Mouse (Mus musculus): ENCODE data around the gene Rpl7a. TPM values are rescaled to one million over a fixed set of nuclear protein-coding genes. Genes with fewer than 3 reads are reported as not detected.

Rpl7a gene
- total RNA-seq, 2 experiments from 2014 or later: 516 to 520 TPM

- no peak for DNase-seq
These were observed 44.3 kb downstream of the Rpl7a start for GRCm38 (mm10) chr2:26954735-26955395.

- no peak for DNase-seq
These were observed 46.4 kb downstream of the Rpl7a start for GRCm38 (mm10) chr2:26956811-26957487.

- DNase-seq: no peak
These were observed 46.9 kb downstream of the Rpl7a start for GRCm38 (mm10) chr2:26957488-26957859.

- no peak for DNase-seq
These were observed 50.2 kb downstream of the Rpl7a start for GRCm38 (mm10) chr2:26960756-26961155.

Other genes with a start within 250 kb of the Rpl7a start
- not detected for gene Lcn4, start 239.5 kb upstream of the Rpl7a start, total RNA-seq (2021)
- not detected for gene Abo, start 45.8 kb upstream of the Rpl7a start, total RNA-seq (2021)
- gene Surf6, start 7.9 kb upstream of the Rpl7a start, total RNA-seq (2021): 10 to 100 TPM; 23.1 to 24.8 TPM
- gene Med22, start 87 bp upstream of the Rpl7a start, total RNA-seq (2021): 10 to 100 TPM; 49.3 to 50.2 TPM
- 10 to 100 TPM; 27.1 to 29.8 TPM for gene Surf2, start 5.6 kb downstream of the Rpl7a start, total RNA-seq (2021)
- gene Surf1, start 5.8 kb downstream of the Rpl7a start, total RNA-seq (2021): 10 to 100 TPM; 78.4 to 81.5 TPM
- gene Surf4, start 23.2 kb downstream of the Rpl7a start, total RNA-seq (2021): 100 to 1,000 TPM; 118 to 141 TPM
- under 1 TPM; 0.18 to 0.27 TPM for gene Stkld1, start 23.3 kb downstream of the Rpl7a start, total RNA-seq (2021)
- 10 to 100 TPM; 28.6 to 31.0 TPM for gene Rexo4, start 53.6 kb downstream of the Rpl7a start, total RNA-seq (2021)
- gene Adamts13, start 62.7 kb downstream of the Rpl7a start, total RNA-seq (2021): 1 to 10 TPM; 1.9 to 3.1 TPM
- 10 to 100 TPM; 40.6 to 42.0 TPM for gene Cacfd1, start 99.2 kb downstream of the Rpl7a start, total RNA-seq (2021)
- gene Slc2a6, start 117.2 kb downstream of the Rpl7a start, total RNA-seq (2021): 1 to 10 TPM; 1.2 to 1.7 TPM
- 1 to 10 TPM in 1 of 2 experiments, under 1 TPM in 1; 0.45 to 2.7 TPM for gene Mymk, start 161.4 kb downstream of the Rpl7a start, total RNA-seq (2021)
- gene Adamtsl2, start 168.6 kb downstream of the Rpl7a start, total RNA-seq (2021): 10 to 100 TPM in 1 of 2 experiments, 1 to 10 TPM in 1; 8.1 to 15.9 TPM
- gene Fam163b, start 231.7 kb downstream of the Rpl7a start, total RNA-seq (2021): 1 to 10 TPM; 2.0 TPM